Mouse (Mus musculus) heart, embryonic 14.5 days (tissue): ENCODE measurements around the gene Ryr2. TPM values are rescaled to one million over a fixed set of nuclear protein-coding genes. Genes with fewer than 3 reads are reported as not detected.

Experiments used
- ATAC-seq: fragments of 200-750 bp; cut with Nextera tagmentation; 2 replicates; pipeline ENCODE4 v1.8.0; 2017; ENCODE audit warnings: low read depth, moderate TSS enrichment; ENCODE audit not compliant: insufficient number of reproducible peaks, insufficient read depth, low FRiP score
- H3K27ac ChIP-seq, 2 experiments: fragments of 200-500 bp in 1 of 2; fragments of 300-500 bp in 1 of 2; sonication (generic) in 1 of 2; replicated peaks in 1 of 2; 2 replicates each; pipeline ENCODE4 v1.5.1; 2012 to 2014; ENCODE audit warnings: low read depth in 2 of 2, low read length in 2 of 2, control low read depth in 1 of 2, mild to moderate bottlenecking in 1 of 2, mixed read lengths in 1 of 2; ENCODE audit not compliant: control insufficient read depth in 1 of 2, insufficient read depth in 1 of 2
- H3K27me3 ChIP-seq: fragments of 300-500 bp; sonication (generic); 2 replicates; pipeline ENCODE4 v1.6.1; 2014; ENCODE audit warnings: mild to moderate bottlenecking, low read length, control low read depth; ENCODE audit not compliant: control insufficient read depth, insufficient read depth
- H3K36me3 ChIP-seq: fragments of 300-500 bp; sonication (generic); 2 replicates; pipeline ENCODE4 v1.6.1; 2014; ENCODE audit warnings: mild to moderate bottlenecking, control low read depth, low read length, mixed read lengths; ENCODE audit not compliant: control insufficient read depth, insufficient read depth
- H3K4me1 ChIP-seq, 2 experiments: fragments of 200-500 bp in 1 of 2; fragments of 300-500 bp in 1 of 2; sonication (generic) in 1 of 2; 2 replicates each; pipeline ENCODE4 v1.6.1; 2012 to 2014; ENCODE audit warnings: low read length in 2 of 2, control low read depth in 1 of 2, mixed read lengths in 1 of 2; ENCODE audit not compliant: control insufficient read depth in 2 of 2, insufficient read depth in 2 of 2
- H3K4me2 ChIP-seq: fragments of 300-500 bp; sonication (generic); 2 replicates; pipeline ENCODE4 v1.6.1; 2014; ENCODE audit warnings: mild to moderate bottlenecking, low read length
- H3K4me3 ChIP-seq, 2 experiments: fragments of 200-500 bp in 1 of 2; fragments of 300-500 bp in 1 of 2; sonication (generic) in 1 of 2; 2 replicates each; pipeline ENCODE4 v1.5.1; 2012 to 2014; ENCODE audit warnings: low read length in 2 of 2, mild to moderate bottlenecking in 2 of 2, control low read depth in 1 of 2, low read depth in 1 of 2, moderate library complexity in 1 of 2; ENCODE audit not compliant: control insufficient read depth in 1 of 2, insufficient read depth in 1 of 2
- H3K9ac ChIP-seq: fragments of 300-500 bp; sonication (generic); 2 replicates; pipeline ENCODE4 v1.6.1; 2014; ENCODE audit warnings: mild to moderate bottlenecking, low read length
- H3K9me3 ChIP-seq: fragments of 300-500 bp; sonication (generic); 2 replicates; pipeline ENCODE4 v1.6.1; 2016; ENCODE audit warnings: low read length, control low read depth; ENCODE audit not compliant: control insufficient read depth
- WGBS: fragments of 180-500 bp; shearing (Covaris S2); extraction: QIAGEN DNeasy Blood & Tissue Kit; methylation state at CpG from one replicate; pipeline ENCODE4 v1.1.7; 2014; 5-methylcytosine and 5-hydroxymethylcytosine counted together
- polyA plus RNA-seq: library from polyadenylated mRNA; unstranded; fragments of >200 nt; fragmentation: Nextera tagmentation; extraction: Ambion mirVana; gene quantifications from 2 replicates; pipeline ENCODE4 v1.2.1, GENCODE M21; 2014

Gene Ryr2
- polyA plus RNA-seq, 1 experiment from 2014 or later = 69.1 TPM

DNA sequence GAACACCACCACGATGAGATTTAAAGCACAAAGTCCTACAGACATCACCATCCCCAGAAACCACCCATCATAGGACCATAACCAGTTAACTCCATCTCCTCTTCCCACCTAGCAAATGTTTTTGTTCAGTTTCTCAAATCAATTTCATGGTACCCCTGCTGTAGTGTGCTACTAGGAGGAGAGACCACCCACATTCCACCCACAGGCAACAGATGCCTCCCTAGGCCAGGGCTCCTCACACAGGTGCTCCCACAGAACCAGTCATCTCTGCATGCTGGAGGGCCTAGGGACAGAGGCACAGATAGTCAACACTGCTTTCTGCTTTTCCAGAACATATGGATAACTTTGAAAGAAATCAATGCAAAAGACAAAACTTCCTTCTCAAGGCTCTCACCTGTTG lies 50.8 kb downstream of the Ryr2 start:
- peaks cover 20 to 37% of the 10 kb centered on the region in 2 experiments for H3K4me1 ChIP-seq
- no peak overlapping the region for H3K4me2 ChIP-seq
- ATAC-seq = no peak
- no peak overlapping the region for H3K4me3 ChIP-seq
- H3K27me3 ChIP-seq = no peaks in the 10 kb centered on the region
- H3K36me3 ChIP-seq = peaks cover 7% of the 10 kb centered on the region
- no peak overlapping the region for H3K9ac ChIP-seq
- H3K9me3 ChIP-seq = no peaks in the 10 kb centered on the region
- H3K27ac ChIP-seq = no peak overlapping the region
- WGBS = 68% methylated on average over 1 of the region's 1 CpGs

DNA sequence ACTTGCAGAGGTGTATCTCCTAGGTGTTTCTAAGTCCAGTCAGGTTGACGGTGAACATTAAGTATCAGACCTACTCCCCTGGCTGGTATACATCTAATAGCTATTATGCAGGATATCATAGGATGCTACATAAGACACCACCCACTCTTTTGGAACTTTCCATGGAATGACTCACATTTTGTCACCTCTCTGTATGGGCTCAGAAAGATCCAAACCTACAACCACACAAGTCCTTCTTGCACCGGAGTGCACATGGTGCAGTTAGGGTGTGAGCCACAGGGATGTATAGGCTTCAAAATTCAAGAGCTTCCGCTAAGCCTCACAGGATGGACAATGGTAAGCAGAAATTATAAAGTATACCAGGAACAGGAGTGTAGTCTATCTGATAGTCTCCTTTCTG lies 52.8 kb downstream of the Ryr2 start:
- Histone ChIP-seq H3K4me2 (no peak overlapping the region), H3K4me1 (peaks cover 13 to 23% of the 10 kb centered on the region in 2 experiments), H3K4me3 (no peak overlapping the region), H3K27me3 (no peaks in the 10 kb centered on the region), H3K36me3 (peaks cover under 1% of the 10 kb centered on the region; the same call in 1 of the 2 replicates), H3K27ac (no peak overlapping the region), H3K9me3 (no peaks in the 10 kb centered on the region), H3K9ac (no peak overlapping the region)
- no peak for ATAC-seq
- WGBS = 94% methylated on average over 3 of the region's 3 CpGs

DNA sequence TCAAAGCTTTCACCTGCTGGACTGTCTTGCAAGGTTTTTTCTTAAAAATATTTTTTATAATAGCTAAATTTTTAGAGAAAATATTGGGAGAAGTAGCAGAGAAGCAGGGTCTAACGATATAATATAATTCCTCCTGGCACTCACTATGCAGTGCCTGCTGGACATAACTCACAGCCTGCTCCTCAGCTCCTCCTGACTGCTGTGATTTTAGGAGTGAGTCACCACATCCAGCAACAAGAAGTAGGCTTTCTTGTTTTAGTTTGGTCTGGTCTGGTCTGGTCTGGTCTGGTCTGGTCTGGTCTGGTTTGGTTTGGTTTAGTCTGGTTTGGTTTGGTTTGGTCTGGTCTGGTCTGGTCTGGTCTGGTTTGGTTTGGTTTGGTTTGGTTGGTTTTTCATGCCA lies 55.9 kb downstream of the Ryr2 start:
- Histone ChIP-seq H3K27ac (no peak overlapping the region), H3K4me3 (no peak overlapping the region), H3K36me3 (no peaks in the 10 kb centered on the region), H3K9me3 (no peaks in the 10 kb centered on the region), H3K4me2 (no peak overlapping the region), H3K27me3 (no peaks in the 10 kb centered on the region), H3K4me1 (peaks cover 5 to 17% of the 10 kb centered on the region in 2 experiments), H3K9ac (no peak overlapping the region)
- no peak for ATAC-seq
- 92% methylated on average over 1 of the region's 1 CpGs for WGBS

DNA sequence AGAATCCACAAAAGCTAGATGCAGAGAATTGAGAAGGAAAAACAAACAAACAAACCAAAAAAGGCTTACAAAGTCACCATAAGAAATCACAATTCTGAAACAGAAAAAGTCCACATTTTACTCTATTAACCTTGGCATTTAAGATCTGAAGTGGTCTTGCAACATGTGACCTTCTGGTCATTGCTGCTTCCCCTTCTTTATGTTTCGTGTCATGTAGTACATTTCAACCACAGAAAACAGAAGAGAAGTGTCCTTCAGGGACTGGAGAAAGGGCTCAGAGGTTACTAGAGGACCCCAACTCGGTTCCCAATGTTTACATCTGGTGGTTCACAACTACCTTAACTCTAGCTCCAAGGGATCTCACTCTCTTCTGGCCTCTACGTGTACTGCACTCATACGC lies 59.7 kb downstream of the Ryr2 start:
- Histone ChIP-seq H3K4me2 (no peak overlapping the region), H3K9me3 (no peaks in the 10 kb centered on the region), H3K27ac (no peak overlapping the region), H3K4me1 (peaks cover 14 to 33% of the 10 kb centered on the region in 2 experiments), H3K36me3 (no peaks in the 10 kb centered on the region), H3K9ac (no peak overlapping the region), H3K27me3 (no peaks in the 10 kb centered on the region), H3K4me3 (no peak overlapping the region)
- 79% methylated on average over 4 of the region's 4 CpGs for WGBS
- no peak for ATAC-seq

DNA sequence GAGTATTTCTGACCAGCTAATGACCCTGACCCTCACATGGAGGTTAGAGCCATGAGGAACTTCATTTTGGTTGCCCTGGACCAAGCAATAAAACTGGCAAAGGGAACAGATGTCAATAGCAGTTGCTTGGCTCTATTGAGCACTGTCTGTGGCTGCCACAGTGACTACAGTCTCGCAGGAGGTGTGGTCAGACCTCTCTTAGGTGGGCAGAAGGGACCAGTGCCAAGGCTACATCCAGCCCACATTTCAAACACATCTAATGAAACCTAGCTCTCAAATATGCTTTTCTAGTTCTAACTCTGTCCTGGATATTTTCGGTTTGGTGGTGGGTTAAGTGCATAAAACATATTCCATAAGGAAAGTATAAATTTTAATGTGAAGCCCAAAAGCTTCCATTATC lies 62.0 kb downstream of the Ryr2 start:
- no peaks in the 10 kb centered on the region for H3K9me3 ChIP-seq

DNA sequence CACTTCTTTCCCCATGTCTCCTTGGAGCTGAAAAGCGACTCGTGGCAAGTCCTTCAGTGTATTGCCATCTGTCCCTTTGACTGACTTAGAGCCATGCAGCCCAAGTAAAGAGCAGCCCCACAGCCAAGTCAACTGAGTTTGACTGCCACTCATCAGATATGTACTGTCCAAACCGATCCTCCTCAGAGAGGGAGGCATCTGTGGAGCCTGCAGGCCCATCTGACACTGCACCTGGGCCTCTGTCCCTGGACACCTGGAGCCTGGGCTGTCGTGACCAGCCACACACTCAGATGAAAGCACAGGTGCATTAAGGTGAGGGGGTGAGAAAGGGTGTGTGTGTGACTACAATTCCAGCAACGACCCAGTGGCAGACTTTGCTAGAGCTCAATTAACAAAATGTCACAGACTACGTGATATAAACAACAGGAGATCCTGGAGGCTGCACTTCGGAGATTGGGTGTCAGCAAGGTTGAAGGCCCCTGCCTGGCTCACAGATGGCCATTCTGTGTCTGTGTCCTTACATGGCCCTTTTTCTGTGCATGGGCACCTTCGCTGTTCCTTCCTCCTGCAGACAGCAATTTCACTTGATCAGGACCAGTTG lies 63.8 kb downstream of the Ryr2 start:
- no peaks in the 10 kb centered on the region for H3K27me3 ChIP-seq
- 67% methylated on average over 8 of the region's 8 CpGs for WGBS
- H3K4me3 ChIP-seq = no peak overlapping the region
- no peak for ATAC-seq
- H3K4me2 ChIP-seq = no peak overlapping the region
- no peaks in the 10 kb centered on the region for H3K36me3 ChIP-seq
- H3K9me3 ChIP-seq = no peaks in the 10 kb centered on the region
- H3K9ac ChIP-seq = no peak overlapping the region
- H3K27ac ChIP-seq = no peak overlapping the region
- H3K4me1 ChIP-seq = peaks cover 32 to 67% of the 10 kb centered on the region in 2 experiments

More for the DNA sequence above, 62.0 kb downstream of the Ryr2 start:
- Histone ChIP-seq H3K9ac (no peak overlapping the region), H3K27ac (no peak overlapping the region), H3K4me1 (peaks cover 23 to 54% of the 10 kb centered on the region in 2 experiments), H3K4me3 (no peak overlapping the region), H3K27me3 (no peaks in the 10 kb centered on the region), H3K4me2 (no peak overlapping the region), H3K36me3 (no peaks in the 10 kb centered on the region)
- ATAC-seq = no peak
- 79% methylated on average over 2 of the region's 2 CpGs for WGBS

DNA sequence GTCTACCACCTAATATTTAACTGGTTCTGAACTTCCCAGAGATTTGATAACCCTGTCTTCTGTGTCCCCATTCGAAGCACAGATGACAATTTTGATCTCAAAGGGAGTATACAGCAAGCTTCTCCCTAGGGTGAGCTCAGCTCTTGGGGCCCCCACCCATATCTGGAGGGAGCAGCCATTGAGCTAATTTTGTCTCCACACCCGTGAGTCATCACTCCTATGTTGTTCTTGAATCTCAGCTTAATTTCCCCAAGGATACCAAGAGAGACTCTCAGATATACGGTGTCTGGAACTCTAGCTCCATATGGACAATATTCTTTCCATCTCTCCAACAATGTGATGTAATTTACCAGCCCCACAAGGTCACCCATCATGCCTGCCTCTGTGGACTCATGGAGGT lies 66.8 kb downstream of the Ryr2 start:
- 0 out of 4 replicates have a peak overlapping the region, but pooled peaks of 1 of the 2 experiments have one; percentile 19 for H3K27ac ChIP-seq

GRCm38 (mm10) chr13:12038676-12039075 lies 68.1 kb downstream of the Ryr2 start:
- Histone ChIP-seq H3K9me3 (no peaks in the 10 kb centered on the region), H3K27me3 (no peaks in the 10 kb centered on the region), H3K27ac (peak overlapping the region; percentile 72 to 84; a peak in 3 of 4 replicates), H3K4me1 (peaks cover 41 to 72% of the 10 kb centered on the region in 2 experiments), H3K36me3 (no peaks in the 10 kb centered on the region), H3K4me3 (no peak overlapping the region), H3K4me2 (no peak overlapping the region), H3K9ac (no peak overlapping the region)
- ATAC-seq = no peak
- WGBS = 68% methylated on average over 4 of the region's 4 CpGs

More for the DNA sequence above, 66.8 kb downstream of the Ryr2 start:
- Histone ChIP-seq H3K4me1 (peaks cover 40 to 75% of the 10 kb centered on the region in 2 experiments), H3K4me3 (no peak overlapping the region), H3K4me2 (no peak overlapping the region), H3K36me3 (no peaks in the 10 kb centered on the region), H3K9ac (no peak overlapping the region), H3K9me3 (no peaks in the 10 kb centered on the region), H3K27me3 (no peaks in the 10 kb centered on the region)
- 28% methylated on average over 3 of the region's 3 CpGs for WGBS
- no peak for ATAC-seq
